Mouse (Mus musculus) R1 (cell line): ENCODE results near the gene Cds1.

Source experiments
- DNase-seq: peaks from one replicate; pipeline ENCODE4 v3.0.0-alpha.2; 2018; ENCODE audit warnings: low read depth, low spot score

Cds1 gene

DNA sequence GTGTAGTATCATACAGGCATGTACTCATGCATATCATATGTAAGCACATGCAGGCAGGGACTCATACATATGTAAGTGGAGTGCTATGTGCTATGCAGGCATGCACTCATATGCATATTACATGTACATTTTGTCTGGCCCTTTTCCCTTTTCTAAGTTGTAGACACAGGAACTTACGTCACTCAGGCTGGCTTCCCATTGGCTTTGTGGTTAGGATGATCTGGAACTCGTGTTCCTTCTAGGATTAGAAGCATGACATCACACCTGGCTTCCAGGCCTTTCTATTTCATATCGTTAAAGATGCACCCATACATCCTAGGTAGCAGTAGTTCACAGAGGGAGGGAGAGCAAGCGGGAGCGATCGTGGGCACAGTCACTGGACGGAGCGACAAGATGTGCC, 10.3 kb downstream of the Cds1 start:
- DNase-seq: no peak

DNA sequence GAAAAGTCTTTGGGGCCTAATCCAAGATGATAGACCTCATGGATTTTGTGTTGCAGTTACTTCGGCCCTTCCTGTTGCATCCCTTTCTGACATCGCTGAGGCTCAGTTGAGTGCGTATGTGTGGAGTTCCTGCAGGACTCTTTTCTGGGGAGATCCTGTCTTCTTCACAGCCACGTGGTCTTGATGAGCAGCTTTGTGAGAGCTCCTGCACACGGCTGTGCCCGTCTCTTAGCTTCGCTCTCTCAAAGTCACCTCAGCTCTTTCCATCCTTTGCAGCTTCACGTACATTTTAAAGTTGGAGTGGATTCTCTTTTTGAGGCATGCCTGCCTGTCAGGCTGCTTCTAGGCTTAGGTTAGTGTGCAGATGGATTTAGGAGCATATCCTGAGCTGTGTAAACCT, 11.6 kb downstream of the Cds1 start:
- no peak for DNase-seq

DNA sequence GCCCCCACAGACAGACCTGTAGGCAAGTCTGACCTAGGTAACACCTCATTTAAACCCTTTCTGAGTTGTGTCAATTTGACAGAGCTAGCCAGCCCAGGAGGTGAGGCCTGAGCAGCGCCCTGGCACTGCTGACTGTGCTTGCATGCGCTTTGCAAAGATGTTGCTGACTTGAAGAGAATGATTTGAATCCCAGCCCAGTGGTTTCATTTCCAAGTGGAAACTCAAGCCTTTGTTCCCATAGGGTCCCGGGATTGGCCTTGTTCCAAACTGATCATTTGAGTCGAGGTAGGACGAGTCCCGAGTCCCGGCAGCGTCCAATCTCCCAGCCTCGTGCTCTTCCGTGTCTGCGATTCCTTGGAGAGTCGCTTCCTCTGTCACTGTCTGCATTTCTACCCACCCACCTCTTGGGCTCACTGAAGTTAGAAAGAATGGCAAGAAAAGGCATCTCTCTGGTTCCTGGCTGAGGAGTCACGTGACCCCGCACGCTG, 14.5 kb downstream of the Cds1 start:
- DNase-seq: peak; percentile 18

DNA sequence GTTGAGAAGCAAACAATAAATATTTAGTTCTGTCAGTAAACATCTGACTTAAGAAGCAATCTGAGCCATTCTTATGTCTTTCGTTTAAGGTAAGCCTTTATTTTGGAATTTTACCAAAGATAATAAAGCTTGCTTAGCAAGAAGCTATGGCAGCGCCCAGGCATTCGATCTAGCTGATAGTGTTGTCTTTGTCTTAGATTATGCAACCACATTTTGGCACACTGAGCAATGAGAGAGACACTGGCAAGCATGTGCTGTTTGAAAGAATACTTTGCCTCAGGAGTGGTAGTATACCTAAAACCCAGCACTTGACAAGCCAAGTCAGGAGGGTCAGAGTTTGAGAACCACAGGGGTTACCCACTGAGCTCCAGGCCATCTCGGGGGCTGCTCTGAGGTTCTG, 16.0 kb downstream of the Cds1 start:
- no peak for DNase-seq

DNA sequence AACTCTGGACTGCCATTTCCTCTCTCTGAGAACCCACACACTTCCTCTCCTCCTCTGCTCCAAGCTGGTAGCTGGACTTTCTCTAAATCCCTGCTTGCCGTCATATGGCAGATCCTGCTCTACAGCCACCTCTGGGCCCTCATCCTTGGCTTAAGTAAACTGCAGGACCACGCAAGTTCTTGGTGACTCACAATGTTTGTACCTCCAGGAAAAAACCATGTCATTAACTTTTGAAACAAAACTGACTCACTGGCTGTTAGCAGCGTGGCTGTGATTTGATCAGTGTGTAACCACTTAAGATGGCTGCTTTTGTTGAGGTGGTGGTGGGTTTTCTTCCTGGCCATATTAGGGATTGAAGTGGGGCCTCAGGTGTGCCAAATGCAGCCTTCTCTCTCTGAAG, 19.4 kb downstream of the Cds1 start:
- no peak for DNase-seq

DNA sequence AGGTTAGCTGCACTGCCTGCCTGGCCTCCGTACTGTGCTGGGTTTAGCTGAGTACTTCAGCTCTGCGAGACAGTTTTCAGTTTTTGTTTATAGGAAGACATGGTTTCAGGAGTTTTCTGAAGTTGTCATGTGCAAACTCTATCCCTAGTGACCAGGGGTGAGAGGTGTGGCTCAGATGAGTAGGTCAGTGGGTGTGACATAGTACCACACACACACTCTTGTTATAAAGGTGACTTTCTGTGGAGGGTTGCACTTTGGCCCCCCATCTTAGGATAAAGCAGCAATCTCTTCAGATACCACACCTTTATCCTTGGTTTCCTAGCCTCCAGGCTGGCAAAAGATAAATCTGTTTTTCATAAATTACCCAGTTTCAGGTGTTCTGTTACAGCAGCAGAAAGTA, 19.9 kb downstream of the Cds1 start:
- DNase-seq: no peak

DNA sequence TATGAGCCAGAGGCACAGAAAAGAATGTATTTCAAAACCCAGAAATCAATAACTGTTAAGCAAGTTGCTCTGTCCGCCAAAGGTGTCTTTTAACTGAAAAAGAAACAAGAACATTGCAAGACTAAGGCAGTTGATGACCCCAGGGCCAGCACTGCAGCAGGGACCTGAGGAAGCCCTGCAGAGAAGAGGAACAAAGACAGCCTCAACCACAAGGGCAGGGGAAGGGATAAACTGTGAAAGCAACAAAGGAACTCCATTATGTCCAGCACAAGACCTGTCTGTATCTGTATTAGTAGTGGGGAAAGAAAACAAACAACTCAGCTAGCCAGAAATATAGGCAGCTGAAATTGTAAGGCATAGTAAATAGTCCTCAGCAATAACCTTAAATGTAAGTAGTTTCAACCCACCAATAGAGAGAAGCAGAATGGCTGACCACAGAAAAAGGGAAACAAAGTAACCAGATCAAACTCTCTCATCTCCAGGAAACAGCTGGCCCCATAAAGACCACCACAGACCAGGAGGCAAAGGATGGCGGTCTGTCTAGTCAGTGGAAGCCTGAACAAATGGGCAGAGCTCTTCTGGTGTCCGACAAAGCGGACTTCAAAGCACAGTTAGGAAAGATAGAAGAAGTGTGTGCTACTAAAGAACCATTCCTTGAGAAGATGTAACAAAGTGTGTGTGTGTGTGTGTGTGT, 21.1 kb downstream of the Cds1 start:
- no peak for DNase-seq

DNA sequence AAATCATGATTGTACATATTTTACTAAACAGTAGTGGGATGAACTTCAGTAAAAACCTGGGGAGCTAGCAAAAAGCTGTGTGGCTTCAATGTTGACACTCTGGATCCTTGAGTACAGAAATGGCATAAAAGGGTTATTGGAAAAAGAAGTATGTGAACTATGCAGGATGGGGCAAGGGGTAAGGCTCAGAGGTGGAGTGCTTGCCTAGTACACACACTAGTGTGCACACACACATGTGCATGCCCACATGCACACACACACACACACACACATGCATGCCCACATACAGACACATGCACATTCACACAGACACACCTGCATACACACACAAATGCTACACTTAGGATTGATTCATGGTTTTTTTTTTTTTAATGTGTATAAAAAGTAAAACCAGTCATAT, 24.8 kb downstream of the Cds1 start:
- DNase-seq: no peak

DNA sequence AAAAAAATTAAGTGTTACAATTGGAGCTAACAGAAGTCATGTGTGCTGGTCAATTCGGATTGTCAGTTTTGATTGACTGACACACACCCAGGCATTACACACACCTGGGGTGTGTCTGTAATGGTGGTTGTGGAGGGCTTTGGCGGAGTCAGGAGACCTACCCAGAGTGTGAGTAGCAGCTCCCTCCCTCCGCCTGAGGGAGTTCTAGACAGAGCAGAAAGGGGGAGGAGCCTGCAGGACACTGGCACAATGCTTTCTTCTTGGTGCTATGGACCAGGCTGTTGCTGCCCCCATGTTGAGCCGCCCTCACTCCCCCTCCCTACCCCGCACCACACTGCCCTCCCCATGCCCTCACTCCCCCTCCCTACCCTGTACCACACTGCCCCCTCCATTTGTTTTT, 25.6 kb downstream of the Cds1 start:
- DNase-seq: peak; percentile 32

DNA sequence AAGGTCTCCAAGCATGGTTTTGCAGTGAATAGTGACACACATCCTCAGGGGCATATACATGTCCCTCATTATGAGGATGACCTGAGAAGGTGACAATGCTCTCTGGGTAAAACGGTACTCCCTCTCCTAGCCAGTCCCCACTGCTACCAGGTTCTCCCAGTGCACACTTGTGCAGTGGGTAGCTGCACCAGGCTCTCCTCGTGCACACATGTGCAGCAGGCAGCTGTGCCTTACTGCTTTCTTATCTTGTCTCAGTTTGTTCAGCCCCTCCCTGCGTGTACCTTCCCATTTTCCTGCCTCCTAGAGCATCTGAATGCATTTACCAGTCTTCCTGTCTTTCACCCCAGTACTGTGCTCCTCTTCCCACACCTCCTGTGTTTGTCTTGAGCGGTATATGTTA, 27.7 kb downstream of the Cds1 start:
- no peak for DNase-seq

DNA sequence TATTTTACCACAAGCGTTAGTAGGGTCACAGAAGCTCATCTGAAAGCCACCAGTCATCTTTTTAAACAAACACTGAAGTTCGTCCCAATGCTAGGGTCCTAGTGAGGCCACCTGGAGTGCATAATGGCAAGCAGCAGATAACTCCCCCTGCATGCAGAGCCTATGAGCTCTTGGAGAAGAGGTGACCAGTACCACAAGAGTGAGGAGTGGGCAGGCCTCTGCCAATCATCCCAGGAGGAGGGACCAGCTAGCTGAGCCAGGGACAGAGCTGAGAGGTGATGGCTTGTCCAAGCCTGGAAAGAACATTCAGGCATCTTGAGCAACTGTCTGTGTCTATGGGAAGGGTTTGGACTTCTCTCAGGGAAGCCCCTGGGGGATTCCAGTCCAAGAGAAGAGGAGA, 37.0 kb downstream of the Cds1 start:
- no peak for DNase-seq

DNA sequence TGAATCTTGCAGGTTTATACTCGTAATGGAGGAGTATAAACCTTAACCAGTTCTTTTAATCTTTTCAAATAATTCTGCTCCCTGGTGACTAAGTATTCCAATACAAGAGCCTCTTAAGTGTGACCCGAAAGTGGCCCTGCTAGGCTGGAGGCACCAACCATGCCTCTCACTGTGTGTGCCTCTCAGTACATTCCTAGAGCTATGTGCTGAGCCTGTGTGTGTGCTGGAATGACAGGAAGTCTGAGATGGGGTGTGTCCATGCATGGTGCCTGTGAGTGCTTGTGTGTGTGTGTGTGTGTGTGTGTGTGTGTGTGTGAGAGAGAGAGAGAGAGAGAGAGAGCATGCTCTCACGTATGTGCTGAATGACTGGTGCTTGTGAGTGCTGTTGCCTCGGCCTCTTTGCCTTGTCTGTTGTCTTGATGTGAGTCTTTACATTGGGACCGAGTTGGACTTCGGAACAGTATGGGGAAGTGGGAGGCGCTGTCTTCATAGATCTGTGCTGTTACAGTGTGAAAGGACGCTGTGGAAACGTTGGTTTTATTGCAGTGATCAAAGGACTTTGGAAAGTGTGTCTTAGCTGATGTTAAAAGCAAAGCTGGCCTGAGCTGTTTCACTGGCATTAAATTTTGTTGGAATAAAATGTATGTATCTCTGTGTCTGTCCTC, 37.6 kb downstream of the Cds1 start:
- DNase-seq: no peak

DNA sequence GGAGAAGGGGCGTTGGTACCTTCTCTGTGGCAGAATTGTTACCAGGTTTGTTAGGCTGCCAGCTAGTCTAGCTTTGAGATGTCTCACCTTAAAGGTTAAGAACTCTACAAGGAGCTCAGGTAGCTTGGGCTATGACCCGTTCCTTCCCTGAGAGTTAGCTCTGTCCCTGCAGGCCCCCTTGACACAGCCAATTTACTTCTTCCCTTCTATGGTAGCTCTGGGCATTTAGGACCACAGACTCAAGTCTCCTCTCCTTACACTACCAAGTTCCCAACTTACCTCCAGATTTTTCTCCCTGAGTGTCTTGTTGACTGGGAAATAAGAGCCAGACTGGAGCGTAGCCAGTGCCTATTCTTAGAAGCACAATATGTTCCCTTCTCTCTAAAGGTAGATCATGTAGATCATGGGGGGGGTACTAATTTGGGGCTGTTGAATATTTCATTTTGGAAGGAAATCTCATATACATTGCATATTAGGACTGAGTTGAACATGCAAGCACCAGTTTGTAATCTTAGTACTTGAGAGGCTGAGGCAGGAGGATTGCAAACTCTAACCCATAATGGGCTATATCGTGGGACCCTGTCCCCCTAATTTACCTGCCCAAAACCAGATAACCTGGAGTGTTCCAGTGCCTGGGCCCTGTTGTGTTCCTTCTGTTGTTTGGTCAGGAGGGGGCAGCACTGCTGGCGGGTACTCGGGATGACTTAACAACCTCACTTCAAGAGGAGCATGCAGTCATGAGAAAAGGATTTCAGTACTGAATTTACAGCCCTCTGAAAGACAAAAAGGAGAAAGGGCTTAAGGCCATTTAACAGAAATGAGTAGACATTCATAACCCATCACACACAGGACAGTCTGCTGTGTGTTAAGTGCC, 46.6 kb downstream of the Cds1 start:
- DNase-seq: peak; percentile 77

DNA sequence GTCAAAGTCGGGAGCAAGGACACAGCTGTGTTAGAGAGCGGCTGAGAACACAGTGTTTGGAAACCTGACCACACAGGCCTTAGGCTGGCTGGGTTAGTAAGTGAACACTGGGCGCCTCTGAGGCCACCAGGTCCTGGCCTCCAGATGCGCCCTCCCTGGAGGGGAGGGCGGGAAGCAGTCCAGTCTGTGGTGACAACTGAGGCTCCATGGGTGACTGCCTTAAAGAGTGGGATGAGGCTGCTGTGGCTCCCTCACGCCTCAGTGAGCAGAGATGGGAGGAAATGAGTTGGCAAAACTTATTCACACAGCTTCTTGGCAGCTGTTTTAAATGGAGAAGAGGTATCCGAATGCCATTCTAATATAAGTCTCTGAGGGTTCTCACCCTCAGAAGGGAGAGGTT, 51.9 kb downstream of the Cds1 start:
- no peak for DNase-seq

DNA sequence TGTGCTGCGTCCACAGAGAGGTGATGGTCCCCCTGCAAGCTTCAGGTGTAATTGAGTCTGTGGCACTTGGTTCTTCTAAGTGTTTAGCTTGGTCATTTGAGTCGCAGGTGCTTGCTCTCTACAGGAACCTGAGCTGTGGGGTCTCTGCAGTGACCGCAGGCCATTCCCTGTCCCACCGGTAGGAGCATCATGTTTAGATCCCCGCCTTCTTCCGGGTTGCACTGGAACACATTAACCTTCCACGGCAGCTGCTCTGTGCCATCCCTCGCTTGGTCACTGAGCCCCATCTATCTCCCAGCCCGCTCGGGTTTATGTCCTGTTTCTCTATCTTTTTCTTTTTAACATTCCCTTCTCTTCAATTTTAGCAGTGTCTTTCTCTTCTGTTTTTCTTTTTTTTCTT, 54.3 kb downstream of the Cds1 start:
- peak; percentile 57 for DNase-seq

DNA sequence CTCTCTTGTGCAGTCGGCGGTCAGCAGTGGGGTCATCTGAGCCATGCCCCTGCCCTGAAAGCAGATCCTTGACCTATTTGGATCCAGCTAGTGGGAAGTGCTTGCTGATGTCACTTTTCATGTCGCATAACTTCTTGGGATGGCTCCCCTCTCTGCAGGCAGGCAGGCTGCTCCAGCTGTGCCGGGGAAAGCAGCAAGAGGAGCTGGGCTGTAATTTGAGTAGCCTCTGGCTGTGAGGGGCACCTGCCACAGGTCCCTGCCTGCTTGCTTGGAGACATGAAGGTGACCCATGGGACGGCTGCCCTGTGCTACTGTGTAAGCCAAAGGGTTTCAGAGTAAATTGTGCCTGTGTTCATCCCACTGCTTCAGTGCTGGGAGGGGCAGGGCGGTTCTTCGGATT, 54.9 kb downstream of the Cds1 start:
- DNase-seq: peak; percentile 18

DNA sequence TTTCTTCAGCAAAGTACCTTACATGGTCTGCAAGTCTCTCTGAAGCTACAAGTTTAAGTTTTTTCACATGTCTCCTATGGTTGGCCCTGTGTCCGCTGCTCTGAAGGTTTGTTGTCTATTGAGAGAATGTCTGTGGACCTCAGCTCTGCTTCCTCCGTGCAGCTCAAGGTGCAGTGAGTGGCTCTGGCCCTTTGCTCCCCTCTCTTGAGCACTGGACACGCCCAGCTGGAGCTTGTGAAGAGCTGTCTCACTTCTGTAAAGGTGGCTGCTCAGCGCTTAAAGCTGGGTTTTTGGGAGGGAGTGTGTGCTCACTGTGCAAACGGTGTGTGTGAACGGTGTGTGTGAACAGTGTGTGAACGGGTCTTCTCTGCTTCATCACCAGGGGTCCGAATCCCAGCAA, 56.1 kb downstream of the Cds1 start:
- no peak for DNase-seq

DNA sequence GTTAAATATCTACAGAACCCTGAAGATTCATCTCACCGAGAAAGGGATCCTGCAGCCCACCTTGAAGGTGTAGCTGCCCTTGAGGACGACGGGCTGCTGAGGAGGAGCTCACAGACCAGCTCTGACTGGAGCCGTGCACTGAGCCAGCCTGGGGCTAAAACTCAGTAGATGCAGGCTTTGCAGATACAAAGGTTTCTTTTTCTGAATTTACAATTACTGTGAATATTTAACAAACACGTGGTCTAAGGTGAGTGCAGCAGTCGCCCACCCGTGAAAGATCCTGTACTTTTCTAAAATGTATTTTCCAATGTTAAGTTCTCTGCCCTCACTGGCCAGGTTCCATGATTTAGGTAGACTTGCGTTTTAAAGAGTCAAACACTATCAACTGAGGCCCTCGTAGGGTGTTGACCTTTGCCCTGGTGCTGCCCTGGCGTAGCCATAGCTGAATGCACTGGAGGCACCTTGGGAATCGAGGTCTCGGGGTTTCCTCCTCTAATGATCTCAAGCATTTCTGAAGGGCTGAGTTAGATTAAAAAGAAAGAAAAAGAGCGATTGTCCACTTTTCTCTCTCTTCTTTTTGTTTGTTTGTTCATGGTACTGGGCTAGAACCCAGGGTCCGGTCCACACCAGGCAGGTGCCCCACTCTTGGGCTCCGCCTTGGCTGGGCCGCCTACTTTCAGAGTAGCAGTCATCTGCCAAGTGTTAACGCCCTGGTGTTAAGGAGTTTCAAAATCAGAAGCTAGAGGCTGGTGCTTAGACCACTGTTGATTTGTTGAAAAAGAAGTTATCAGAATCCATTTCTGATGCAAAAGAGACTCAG, 56.8 kb downstream of the Cds1 start:
- no peak for DNase-seq

DNA sequence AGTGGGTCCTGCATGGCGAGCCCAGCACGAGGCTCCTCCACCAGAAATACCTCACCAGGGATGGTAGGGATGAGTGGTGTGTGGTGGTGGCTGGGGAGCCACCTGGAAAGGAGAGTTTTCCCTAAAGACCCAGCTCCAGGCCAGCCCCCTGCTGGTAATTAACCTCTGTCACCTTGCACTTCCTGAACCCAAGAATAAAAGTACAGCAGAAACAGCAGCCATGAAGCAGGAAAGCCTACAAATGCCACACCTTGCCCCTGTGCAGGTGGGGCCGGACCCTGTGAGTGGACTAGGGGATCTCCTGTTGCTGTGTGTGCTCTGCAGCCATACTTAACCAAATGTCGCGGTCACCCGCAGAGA, 57.4 kb downstream of the Cds1 start:
- peak; percentile 92 for DNase-seq

DNA sequence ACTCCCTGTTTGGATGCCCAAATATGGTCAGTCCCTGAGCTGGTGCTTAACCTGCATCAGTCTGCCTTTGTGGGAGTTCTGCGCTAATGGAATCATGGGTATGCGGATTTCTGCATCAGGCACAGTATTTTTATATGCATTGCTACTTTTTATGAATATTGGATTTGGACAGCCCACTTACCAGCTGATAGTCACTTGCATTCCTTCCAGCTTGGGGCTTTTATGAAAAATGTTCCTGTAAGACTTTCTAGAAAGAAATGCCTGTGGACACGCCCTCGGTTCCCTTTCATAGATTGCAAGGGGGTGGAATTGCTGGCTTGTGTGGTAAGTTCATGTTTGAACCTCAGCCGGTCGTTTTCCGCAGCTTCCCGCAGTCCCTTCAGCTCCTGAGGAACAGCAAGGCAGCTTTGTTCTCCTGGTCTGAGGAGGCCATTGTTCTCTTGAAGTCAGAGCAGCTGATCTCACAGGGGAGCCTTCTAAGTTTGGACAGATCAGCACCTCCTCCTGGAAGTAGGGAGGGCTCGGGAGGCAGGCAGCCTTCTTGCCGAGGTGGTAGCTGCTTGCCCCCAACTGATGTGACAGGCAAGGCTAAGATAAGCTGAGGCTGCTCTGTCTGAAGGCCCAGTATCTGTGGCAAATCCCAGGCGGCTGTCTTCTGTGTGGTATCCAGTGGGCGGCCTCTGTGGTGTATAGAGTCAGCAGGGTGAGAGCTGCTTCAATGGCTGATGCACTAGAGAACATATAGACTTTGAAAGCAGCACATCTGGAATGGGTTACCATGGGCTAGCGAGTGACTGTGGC, 60.4 kb downstream of the Cds1 start:
- DNase-seq: peak; percentile 90

DNA sequence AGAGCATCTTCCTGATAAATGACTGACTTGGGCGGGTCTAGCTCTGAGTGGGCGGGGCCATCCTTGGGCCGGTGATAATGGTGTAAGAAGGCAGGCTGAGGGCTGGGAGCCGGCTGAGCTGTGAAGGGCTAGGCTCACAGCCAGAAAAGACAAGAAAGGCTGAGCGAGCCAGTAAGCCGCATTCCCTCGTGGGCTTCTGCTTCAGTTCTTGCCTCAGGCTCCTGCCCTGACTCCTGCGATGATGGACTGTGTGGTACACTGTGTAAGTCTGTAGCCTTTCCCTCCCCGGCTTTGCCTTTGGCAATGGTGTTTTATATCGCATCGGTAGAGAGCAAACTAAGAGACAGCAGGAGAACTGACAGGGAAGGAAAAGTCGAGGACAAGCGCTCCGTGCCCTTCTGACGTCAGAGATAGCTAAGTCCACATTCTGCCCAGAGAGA, 61.6 kb downstream of the Cds1 start:
- peak; percentile 90 for DNase-seq
